8 mouse cellular contexts compared by ENCODE assay signal in genomic region chr17:26042599-26043248, GRCm38 (mm10). TPM values are rescaled to one million over a fixed set of nuclear protein-coding genes. Genes with fewer than 3 reads are reported as not detected.
DNase-seq lines count a peak whose midpoint lies in the region; TF ChIP-seq lines count a peak whose summit lies in the region.

No protein-coding gene starts in this region.

- intact Hi-C loops in heart, postnatal 36 days (cut with DNase I) = no loop called here
- intact Hi-C loops in left cerebral cortex, postnatal 36 days (cut with DNase I) = no loop called here

- DNase-seq in heart, adult 11 months = peak; percentile 87
- no peak for DNase-seq in heart, postnatal 36 days
- peak; percentile 79 for DNase-seq in brain, embryonic 14.5 days (ENCODE audit: low read depth)
- peak; percentile 24 to 48 for DNase-seq in frontal cortex, postnatal 10 days (ENCODE audit: low spot score in 2 of 2)
- peak; percentile 38 to 43 for DNase-seq in left cerebral cortex, postnatal 36 days (ENCODE audit: low spot score in 2 of 2)
- DNase-seq in spleen, postnatal 36 days (ENCODE audit: low spot score in 2 of 2) = no peak
- DNase-seq in spleen, postnatal 10 days (ENCODE audit: low spot score in 2 of 2) = no peak
- DNase-seq in kidney, adult 9 months = no peak

- no peak for TF ChIP-seq POLR2A in brain, embryonic 14.5 days (IDR thresholded peaks at IDR 0.05; ENCODE audit: borderline replicate concordance, extremely low read depth, insufficient read depth, insufficient read length, poor library complexity, severe bottlenecking)

- no peak for TF ChIP-seq CTCF in brain, embryonic 14.5 days (IDR thresholded peaks at IDR 0.05; ENCODE audit: borderline replicate concordance, extremely low read depth, insufficient read depth, insufficient read length)

RNA-seq across cellular contexts. Expression of gene Rab11fip3, which starts 26.6 kb away (rescaled TPM):
- total RNA-seq in heart, postnatal 36 days (2021) = 10 to 100 TPM; 29.2 to 29.7 TPM
- 68.5 and 82.4 TPM in 2 replicates for polyA plus RNA-seq in brain, embryonic 14.5 days (2012; rRNA removed)
- 100 to 1,000 TPM in 1 of 2 experiments, 10 to 100 TPM in 1; 98.8 to 117 TPM for total RNA-seq in left cerebral cortex, postnatal 36 days (2021)

RNA-seq across cellular contexts. Expression of gene Decr2, which starts 47.4 kb away (rescaled TPM):
- 10 to 100 TPM; 10.2 to 11.2 TPM for total RNA-seq in heart, postnatal 36 days (2021)
- 26.8 and 28.6 TPM in 2 replicates for polyA plus RNA-seq in brain, embryonic 14.5 days (2012; rRNA removed)
- total RNA-seq in left cerebral cortex, postnatal 36 days (2021) = 10 to 100 TPM; 27.3 to 32.1 TPM

RNA-seq across cellular contexts. Expression of gene Nme4, which starts 52.7 kb away (rescaled TPM):
- 1 to 10 TPM; 2.8 to 3.5 TPM for total RNA-seq in heart, postnatal 36 days (2021)
- 35.1 and 61.4 TPM in 2 replicates for polyA plus RNA-seq in brain, embryonic 14.5 days (2012; rRNA removed)
- total RNA-seq in left cerebral cortex, postnatal 36 days (2021) = 1 to 10 TPM; 3.5 to 4.4 TPM

RNA-seq across cellular contexts. Expression of gene Capn15, which starts 57.1 kb away (rescaled TPM):
- 1 to 10 TPM; 7.2 TPM for total RNA-seq in heart, postnatal 36 days (2021)
- polyA plus RNA-seq in brain, embryonic 14.5 days (2012; rRNA removed) = 50.4 and 50.5 TPM in 2 replicates
- 10 to 100 TPM; 40.8 to 58.4 TPM for total RNA-seq in left cerebral cortex, postnatal 36 days (2021)

Comparison
In these comparisons a context has a peak if more than half of its experiments do, and no peak if none do; other contexts are left out.
1. DNase-seq: peak in heart, adult 11 months (single experiment), brain, embryonic 14.5 days (single experiment), frontal cortex, postnatal 10 days (2 of 2) and left cerebral cortex, postnatal 36 days (2 of 2); none in heart, postnatal 36 days (0 of 2), spleen, postnatal 36 days (0 of 2), spleen, postnatal 10 days (0 of 2) and kidney, adult 9 months (single experiment).